Mouse (Mus musculus) thymus, postnatal 0 days (tissue): Measurements from ENCODE around the gene Ppbp. TPM values are rescaled to one million over a fixed set of nuclear protein-coding genes. Genes with fewer than 3 reads are reported as not detected.

Experiments
- DNase-seq: peaks from one replicate; pipeline ENCODE4 v3.0.0-alpha.2; 2015; ENCODE audit warnings: low spot score
- polyA plus RNA-seq: library from polyadenylated mRNA; unstranded; fragments of >200 nt; fragmentation: Nextera tagmentation; extraction: Ambion mirVana; gene quantifications from 2 replicates; pipeline ENCODE4 v1.2.1, GENCODE M21; 2015

Ppbp gene
- polyA plus RNA-seq = 1.3 and 3.5 TPM in 2 replicates

- DNase-seq = no peak
Measured at GRCm38 (mm10) chr5:90768218-90768617, at the start of gene Ppbp. Gene Ppbp, plus strand, starts transcription at chr5:90768518.

GRCm38 (mm10) chr5:90722656-90723055 lies 45.7 kb upstream of the Ppbp start:
- DNase-seq = no peak

GRCm38 (mm10) chr5:90728254-90728653 lies 40.1 kb upstream of the Ppbp start:
- no peak for DNase-seq

DNA sequence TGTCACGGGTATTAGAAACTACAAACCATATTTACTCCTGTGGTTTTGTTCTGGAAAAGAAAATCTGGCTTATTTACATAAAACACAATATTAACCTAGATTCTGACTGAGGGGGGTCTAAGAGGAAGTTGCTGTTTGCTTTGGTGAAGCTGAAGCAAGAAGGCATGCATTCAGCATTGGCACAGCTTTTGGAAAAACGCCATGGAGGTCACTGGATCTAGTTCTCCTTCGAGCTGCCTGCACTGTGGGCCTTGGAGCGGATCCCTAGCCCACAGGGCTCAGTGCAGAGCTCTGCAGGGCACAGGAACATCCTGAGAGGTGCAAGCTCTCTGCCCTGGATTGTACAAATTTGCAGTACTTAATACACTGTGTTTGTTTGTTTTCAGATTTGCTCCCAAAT lies 36.8 kb upstream of the Ppbp start:
- DNase-seq = no peak

- DNase-seq = peak; percentile 44
Measured at GRCm38 (mm10) chr5:90742029-90742428, 26.3 kb upstream of the Ppbp start.

DNA sequence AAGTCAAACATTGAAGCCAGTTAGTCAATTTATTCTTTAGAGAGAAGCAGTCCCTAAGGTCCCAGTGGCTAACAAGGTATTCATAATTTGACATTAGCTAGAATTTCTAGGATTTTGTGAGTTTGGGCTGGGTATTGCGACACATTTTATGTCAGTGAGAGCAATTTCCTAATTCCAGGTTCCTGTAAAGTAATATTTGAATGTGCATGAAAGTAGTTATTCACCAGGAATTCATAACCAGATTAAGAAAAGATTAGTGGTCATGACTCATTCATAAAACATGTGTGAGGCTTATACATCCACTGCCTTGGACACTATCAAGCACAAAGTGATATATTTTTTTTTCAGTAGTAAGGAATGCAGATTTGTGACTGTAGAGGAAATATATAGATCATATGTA lies 14.4 kb upstream of the Ppbp start:
- DNase-seq = no peak

DNA sequence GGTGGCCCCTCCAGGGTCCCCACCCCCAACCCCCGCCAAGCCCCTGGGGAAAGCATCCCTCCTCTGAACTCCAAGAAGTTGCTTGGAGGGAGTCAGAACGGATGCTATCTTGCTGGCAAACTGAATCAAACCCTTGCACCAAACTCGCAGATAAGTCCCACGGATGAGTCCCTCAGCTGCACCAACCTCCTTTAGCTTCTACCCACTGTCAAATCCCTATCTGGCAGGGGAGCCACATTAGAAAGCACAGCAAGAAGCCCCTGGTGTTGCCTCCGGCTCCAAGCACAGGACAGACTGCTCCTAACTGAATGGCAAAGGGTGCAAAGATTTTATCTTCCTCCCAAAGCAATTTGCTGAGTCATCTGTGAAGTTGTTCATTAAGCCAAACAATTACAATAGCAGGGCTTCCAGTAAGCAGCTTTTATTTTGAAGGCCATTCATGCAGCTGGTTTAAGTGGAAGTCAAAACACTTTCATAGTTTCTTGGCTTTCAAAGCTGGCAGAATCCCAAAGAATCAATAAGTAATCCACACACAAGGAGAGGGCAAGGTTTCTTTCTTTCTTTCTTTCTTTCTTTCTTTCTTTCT lies 10.2 kb upstream of the Ppbp start:
- DNase-seq = no peak

GRCm38 (mm10) chr5:90759077-90760065 lies 8.9 kb upstream of the Ppbp start, which contains the start of gene Cxcl5:
Gene Cxcl5, plus strand, starts transcription at chr5:90759360.
- DNase-seq = no peak

- DNase-seq = no peak
Measured at GRCm38 (mm10) chr5:90760303-90760702, 8.0 kb upstream of the Ppbp start.

DNA sequence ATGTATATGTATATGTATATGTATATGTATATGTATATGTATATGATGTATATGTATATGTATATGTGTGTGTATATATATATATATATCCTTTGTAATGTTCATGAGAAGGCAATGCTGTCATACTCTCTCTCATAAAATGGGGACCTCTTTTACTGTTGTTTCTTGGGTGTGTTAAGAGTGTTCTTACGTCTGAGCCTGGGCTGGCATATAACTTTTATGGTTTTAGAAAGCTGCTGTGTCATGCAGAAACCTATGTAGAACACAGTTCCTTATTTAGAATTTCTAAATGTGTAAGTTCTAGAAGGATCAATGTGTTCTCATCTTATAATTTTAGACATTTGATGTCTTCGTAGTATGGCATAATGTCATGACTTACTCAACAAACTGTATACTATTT lies 7.5 kb upstream of the Ppbp start:
- no peak for DNase-seq

- no peak for DNase-seq
Measured at GRCm38 (mm10) chr5:90761834-90762233, 6.5 kb upstream of the Ppbp start.

DNA sequence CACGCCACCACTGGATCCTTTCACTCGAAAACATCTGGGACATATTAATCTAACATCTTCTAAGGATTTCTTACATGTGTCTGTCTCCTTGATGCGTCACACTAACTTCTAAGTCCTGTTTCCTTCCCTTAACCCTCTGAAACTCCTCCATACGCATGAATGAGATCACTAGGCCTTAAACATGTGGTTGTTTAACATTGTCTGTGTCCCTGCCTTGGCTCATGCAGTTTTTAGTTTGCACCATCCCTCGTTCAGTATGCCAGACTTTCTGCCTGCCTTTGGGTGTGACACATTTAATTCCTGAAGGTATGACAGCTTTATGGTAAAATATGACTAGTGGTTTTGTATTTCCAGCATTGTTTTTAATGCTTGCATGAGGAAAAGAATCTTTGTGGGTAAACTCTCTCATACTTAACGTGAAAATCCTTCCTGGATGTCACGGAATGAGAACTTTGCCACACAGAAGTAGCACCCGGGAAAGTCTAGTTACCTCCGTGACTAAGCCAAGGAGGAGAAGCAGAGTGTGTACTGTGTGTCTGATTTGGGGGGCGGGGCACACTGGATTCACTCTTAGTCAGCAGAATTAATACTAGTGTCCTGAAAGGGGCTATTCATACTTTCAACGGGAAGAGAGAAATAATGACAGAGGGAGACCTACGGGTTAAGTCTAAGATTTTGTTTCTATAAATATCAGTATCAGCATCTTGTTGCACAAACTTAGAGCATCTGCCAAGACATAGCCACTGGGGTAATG lies 4.2 kb upstream of the Ppbp start:
- no peak for DNase-seq

DNA sequence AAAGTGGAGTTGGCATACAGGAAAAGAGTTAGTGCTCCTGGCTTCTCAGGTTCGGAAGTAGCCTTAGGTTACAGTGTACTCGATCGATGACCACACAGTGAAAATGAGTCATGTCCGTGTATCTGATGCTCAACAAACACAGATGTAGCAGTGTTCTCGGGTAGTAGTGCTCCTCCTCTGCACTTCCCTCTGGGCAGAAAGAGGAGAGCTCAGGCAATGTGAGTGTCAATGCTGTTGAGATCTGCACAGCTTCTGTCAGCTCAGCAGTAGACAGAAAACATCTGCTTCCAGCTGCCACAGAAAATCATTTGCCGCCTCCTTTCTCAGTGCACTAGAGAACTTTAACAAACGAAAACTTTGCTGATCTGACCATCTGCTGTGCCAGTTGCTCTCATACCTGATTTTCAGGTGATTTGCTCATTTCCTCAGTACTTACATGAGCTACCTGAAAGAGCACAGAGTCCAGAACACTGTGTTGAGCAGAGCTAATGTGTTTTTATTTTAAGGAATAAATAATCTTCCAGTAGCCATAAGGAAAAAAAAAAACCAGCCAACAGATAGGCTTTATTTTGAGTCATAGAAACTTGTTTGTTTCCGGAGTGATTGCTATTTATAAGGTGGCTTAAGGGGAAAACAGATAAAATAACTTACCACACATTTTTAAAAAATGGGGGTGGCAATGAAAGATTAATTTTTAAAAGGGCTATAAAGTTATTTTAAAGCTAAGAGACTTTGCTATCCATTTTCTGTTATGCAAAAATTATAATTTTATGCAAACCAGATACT lies 2.3 kb upstream of the Ppbp start:
- no peak for DNase-seq

DNA sequence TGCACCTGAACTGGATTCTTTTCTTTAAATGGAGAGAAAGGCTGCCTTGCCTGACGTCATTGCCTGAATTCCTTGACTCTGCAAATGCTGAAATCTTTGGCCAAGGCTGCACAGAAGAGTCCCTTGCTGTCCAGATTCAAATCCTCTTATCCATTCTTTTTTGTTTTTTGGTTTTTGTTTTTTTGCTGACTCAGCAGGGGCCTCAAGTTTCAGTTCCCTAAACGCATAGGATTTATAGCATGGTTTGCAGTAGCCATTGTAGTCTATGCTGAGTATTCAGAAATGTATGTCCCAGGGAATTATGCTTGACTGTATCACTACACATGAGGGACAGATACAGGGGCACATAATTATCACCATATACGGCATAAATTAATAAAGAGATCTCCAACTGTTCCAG lies 3.1 kb downstream of the Ppbp start:
- DNase-seq = no peak

- DNase-seq = no peak
Measured at GRCm38 (mm10) chr5:90771880-90772653, 3.7 kb downstream of the Ppbp start, which contains the start of gene Pf4. Gene Pf4, plus strand, starts transcription at chr5:90772435.

- DNase-seq = no peak
Measured at GRCm38 (mm10) chr5:90775562-90775961, 7.2 kb downstream of the Ppbp start.

GRCm38 (mm10) chr5:90777621-90778020 lies 9.3 kb downstream of the Ppbp start:
- DNase-seq = no peak

DNA sequence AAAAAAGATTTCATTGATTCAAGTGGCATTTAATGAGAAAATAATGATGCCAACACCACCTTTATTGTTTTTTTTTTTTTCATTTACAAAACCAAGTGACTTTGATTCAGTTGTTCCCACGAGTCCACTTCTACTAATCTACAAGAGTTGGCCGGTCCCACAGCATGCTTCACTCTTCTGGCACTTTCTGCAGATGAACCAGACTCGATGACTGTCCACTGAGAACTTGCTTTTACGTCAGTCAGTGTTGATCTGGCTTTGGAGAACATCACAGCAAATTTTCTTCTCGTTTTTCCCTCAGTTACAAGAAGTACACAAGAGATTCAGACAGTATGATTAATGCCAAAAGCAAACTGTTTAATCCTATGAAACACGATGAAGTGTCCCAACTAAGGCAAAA lies 10.5 kb downstream of the Ppbp start:
- DNase-seq = no peak

DNA sequence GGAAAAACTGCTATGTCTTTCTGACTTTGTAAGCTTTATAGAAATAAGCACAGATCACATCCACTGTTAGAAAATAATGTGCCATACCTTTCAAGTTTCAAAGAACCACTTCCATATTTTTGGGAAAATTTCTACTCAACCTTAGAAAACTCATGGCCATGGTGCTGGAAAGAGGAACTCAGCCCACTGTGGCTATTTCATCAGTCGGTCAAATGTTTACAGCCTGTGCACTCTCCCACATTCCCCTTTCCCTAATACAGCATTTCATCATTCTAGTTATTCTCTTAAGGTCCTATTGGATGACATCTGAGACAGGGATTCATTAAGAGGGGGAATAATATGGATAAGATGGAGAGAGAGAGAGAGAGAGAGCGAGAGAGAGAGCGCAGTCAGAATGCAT lies 15.4 kb downstream of the Ppbp start:
- DNase-seq = no peak
